Mouse (Mus musculus): ENCODE results near the gene Boc. TPM values are rescaled to one million over a fixed set of nuclear protein-coding genes. Genes with fewer than 3 reads are reported as not detected.

Boc gene
- 0.18 and 0.40 TPM in 2 replicates for total RNA-seq (2014; rRNA removed)
- polyA plus RNA-seq (2012; rRNA removed), result 0.16 and 0.20 TPM in 2 replicates

DNA sequence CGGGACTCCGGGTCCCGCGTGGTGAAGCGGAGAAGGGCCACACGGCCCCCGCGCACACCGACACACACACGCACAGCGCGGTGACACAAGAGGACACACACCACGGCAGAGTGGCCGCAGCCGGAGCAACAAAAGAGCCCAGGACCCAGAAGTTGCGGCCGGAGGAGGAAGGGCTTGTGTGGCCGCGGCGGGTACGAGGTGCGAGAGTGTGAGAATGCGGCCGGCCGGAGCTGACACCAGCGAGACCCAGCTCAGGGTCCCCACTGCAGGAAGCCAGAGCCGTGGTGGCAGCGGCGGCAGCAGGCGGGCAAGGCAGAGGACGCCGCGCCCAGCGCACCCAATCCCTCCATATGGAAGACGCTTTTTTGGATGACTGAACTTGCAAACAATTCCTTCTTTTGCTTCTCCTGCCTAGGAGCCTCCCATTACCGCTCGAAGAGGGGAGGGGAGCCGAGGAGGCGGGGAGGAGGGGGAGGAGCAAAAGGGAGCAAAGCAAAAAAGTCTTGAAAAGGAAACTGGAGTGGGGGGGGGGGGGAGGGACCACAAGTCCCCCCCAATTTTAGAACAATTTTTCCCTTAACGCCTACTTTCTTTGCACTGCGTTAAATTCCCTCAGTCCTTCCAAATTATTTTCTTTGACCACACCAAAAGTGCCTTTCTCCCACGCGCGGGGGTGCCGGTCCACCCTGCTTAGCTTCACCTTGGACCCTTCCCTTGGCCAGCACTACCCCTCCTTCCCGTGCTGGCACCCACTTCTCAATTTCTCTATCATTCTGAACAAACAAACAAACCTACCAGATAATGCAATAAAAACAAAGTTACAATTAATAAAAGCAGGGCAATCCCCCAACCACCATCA is at the start of gene Boc:
TSS of gene Boc (minus strand) at position 427 of the 859 bp plus-strand sequence.
- H3K4me3 ChIP-seq (ENCODE audit: insufficient read depth, low read depth, low read length), result peak within 1 kb of the TSS; percentile 63
- DNase-seq (ENCODE audit: extremely low read depth, low read depth, low spot score), result no peak
- no peaks in the 10 kb centered on the region for H3K36me3 ChIP-seq (ENCODE audit: control insufficient read depth, insufficient read depth, low read length)
- WGBS, result 2% methylated on average over 45 of the region's 46 CpGs
- H3K79me2 ChIP-seq (ENCODE audit: control insufficient read depth, insufficient read depth, low read length), result no peaks in the 10 kb centered on the region
- TF ChIP-seq POLR2A (IDR thresholded peaks at IDR 0.05; ENCODE audit: extremely low read depth, insufficient read depth, low read length) (no peak), CTCF (IDR thresholded peaks at IDR 0.05; ENCODE audit: low read depth, low read length) (no peak)
- H3K9ac ChIP-seq (ENCODE audit: low read depth, low read length), result peak within 1 kb of the TSS; percentile 40; the same call in 1 of the 2 replicates
- no peak within 1 kb of the TSS for H3K27ac ChIP-seq (replicated peaks; ENCODE audit: insufficient read depth, low read depth, low read length)
- H3K27me3 ChIP-seq (ENCODE audit: control insufficient read depth, insufficient read depth, low read length), result peaks cover 16% of the 10 kb centered on the region; the same call in 1 of the 2 replicates
- H3K4me1 ChIP-seq (ENCODE audit: control insufficient read depth, insufficient read depth, low read length), result no peaks in the 10 kb centered on the region; the same call in 1 of the 2 replicates

DNA sequence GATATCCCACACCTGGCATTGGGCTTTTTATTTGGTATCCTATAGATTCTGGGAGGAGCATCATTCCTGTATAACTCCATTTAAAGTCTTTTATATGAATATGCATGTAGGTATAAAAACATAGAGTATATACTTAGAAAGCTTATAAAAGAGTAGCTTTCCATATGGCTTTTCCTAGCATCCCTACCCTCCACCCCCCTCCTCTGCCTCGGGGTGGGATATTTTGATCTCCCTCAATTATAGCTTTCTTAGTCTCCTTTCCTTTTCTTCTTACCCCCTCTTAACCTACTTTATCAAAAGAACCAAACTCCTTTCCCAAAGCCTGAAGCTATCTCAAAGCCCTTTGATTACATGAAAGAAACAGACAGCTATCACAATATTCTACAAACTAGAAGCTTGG is 47.9 kb upstream of the Boc start:
- no peak for TF ChIP-seq POLR2A (IDR thresholded peaks at IDR 0.05; ENCODE audit: extremely low read depth, insufficient read depth, low read length)
- no peak for TF ChIP-seq CTCF (IDR thresholded peaks at IDR 0.05; ENCODE audit: low read depth, low read length)
- H3K4me3 ChIP-seq (ENCODE audit: insufficient read depth, low read depth, low read length), result no peak overlapping the region
- no peak overlapping the region for H3K9ac ChIP-seq (ENCODE audit: low read depth, low read length)
- H3K36me3 ChIP-seq (ENCODE audit: control insufficient read depth, insufficient read depth, low read length), result no peaks in the 10 kb centered on the region
- H3K4me1 ChIP-seq (ENCODE audit: control insufficient read depth, insufficient read depth, low read length), result no peaks in the 10 kb centered on the region
- WGBS, result 64% methylated on average over 1 of the region's 1 CpGs
- H3K27me3 ChIP-seq (ENCODE audit: control insufficient read depth, insufficient read depth, low read length), result no peaks in the 10 kb centered on the region; the same call in 1 of the 2 replicates
- H3K27ac ChIP-seq (replicated peaks; ENCODE audit: insufficient read depth, low read depth, low read length), result no peak overlapping the region
- DNase-seq (ENCODE audit: extremely low read depth, low read depth, low spot score), result no peak
- no peaks in the 10 kb centered on the region for H3K79me2 ChIP-seq (ENCODE audit: control insufficient read depth, insufficient read depth, low read length)

DNA sequence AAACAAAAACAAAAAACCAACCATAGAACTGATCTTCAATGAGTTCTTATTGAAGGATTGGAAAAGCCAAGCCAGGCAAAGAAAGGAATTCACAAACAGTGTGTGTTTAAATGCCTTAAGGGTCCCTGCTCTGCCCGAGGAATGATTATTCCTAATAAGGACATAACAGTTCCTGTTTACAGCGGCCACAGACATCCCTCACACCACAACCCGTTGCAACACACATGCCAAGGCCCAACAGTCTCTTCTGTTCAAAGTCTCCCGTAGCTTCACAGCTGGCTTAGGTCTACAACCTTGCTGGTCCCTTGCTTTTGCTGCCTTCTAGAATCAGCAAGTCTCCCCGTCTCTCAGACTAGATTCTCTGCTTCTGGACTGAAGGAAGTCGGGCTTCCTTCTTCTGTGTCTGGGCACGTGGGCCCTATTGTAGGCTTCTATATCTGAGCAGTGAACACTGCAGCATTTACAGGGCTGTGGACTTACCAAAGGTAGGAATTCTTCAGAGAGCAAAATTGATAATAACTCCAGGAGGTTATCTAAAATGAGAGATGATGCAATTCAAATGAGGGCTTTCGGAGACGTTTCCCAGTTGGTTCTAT is 45.4 kb upstream of the Boc start:
- Histone ChIP-seq H3K27me3 (ENCODE audit: control insufficient read depth, insufficient read depth, low read length) (no peaks in the 10 kb centered on the region), H3K79me2 (ENCODE audit: control insufficient read depth, insufficient read depth, low read length) (no peaks in the 10 kb centered on the region), H3K27ac (replicated peaks; ENCODE audit: insufficient read depth, low read depth, low read length) (no peak overlapping the region), H3K36me3 (ENCODE audit: control insufficient read depth, insufficient read depth, low read length) (no peaks in the 10 kb centered on the region), H3K4me3 (ENCODE audit: insufficient read depth, low read depth, low read length) (no peak overlapping the region), H3K9ac (ENCODE audit: low read depth, low read length) (no peak overlapping the region), H3K4me1 (ENCODE audit: control insufficient read depth, insufficient read depth, low read length) (no peaks in the 10 kb centered on the region)
- TF ChIP-seq POLR2A (IDR thresholded peaks at IDR 0.05; ENCODE audit: extremely low read depth, insufficient read depth, low read length) (no peak), CTCF (IDR thresholded peaks at IDR 0.05; ENCODE audit: low read depth, low read length) (no peak)
- no peak for DNase-seq (ENCODE audit: extremely low read depth, low read depth, low spot score)
- WGBS, result 62% methylated on average over 9 of the region's 9 CpGs

DNA sequence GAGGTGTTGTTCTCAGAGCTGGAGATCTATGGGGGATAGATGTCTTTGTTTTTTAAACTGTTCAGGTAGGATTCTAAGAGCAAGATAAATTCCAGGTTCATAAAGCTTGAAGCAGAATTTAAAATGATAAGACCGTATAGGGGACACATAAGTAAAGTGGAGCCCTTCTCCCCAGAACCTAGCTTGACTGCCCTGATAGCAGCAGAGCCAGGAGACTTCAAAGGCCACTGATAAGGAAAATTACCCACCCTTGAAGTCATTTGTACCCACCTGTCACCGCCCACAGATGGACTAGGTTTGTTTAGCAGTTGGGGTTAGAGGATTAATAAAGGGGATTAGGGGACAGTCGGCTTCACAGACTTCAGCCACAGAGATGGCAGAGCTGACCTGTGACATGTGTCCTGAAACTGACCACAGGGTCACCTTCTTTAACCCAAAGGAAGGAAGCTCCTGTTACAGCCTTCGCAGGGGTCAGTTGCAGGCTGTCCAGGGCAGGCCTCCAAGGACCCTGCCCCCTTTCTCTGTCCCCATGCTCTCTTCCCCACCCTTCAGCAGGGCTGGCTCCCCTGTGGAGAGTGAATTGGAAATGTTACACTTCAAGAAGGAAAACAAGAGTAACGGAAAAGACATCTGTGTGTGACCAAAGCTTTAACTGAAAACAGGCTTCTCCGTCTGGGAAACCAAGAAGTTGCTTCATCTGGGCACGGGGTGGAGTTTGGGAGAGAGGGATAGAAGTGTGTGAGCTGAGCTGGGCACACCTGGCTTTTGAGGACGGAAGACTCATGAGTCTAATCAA is 43.5 kb upstream of the Boc start:
- Histone ChIP-seq H3K79me2 (ENCODE audit: control insufficient read depth, insufficient read depth, low read length) (no peaks in the 10 kb centered on the region), H3K4me3 (ENCODE audit: insufficient read depth, low read depth, low read length) (no peak overlapping the region), H3K4me1 (ENCODE audit: control insufficient read depth, insufficient read depth, low read length) (no peaks in the 10 kb centered on the region), H3K36me3 (ENCODE audit: control insufficient read depth, insufficient read depth, low read length) (no peaks in the 10 kb centered on the region), H3K9ac (ENCODE audit: low read depth, low read length) (no peak overlapping the region), H3K27me3 (ENCODE audit: control insufficient read depth, insufficient read depth, low read length) (no peaks in the 10 kb centered on the region), H3K27ac (replicated peaks; ENCODE audit: insufficient read depth, low read depth, low read length) (no peak overlapping the region)
- 29% methylated on average over 8 of the region's 8 CpGs for whole genome bisulfite sequencing
- TF ChIP-seq CTCF (IDR thresholded peaks at IDR 0.05; ENCODE audit: low read depth, low read length), result no peak
- TF ChIP-seq POLR2A (IDR thresholded peaks at IDR 0.05; ENCODE audit: extremely low read depth, insufficient read depth, low read length), result no peak
- DNase-seq (ENCODE audit: extremely low read depth, low read depth, low spot score), result no peak

DNA sequence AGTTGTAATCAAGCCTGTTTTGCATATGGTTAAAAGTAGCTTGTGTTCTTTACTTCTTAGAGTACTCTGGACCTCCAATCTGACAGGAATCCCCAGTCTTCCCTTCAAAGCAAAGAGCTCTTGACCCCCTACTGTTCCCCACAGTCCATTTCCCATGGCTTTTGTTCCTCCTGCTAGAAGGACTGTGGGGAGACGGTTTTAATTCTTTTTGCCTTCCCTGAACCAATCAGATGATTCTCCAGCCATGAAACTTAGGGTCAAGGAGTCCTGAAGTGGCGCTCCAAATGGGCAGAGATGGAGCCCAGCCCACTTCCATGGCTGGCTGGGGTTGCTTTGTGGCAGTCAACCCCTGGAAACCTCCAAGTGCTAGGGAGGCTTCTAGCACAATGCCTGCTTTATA is 42.5 kb upstream of the Boc start:
- Histone ChIP-seq H3K36me3 (ENCODE audit: control insufficient read depth, insufficient read depth, low read length) (no peaks in the 10 kb centered on the region), H3K27ac (replicated peaks; ENCODE audit: insufficient read depth, low read depth, low read length) (no peak overlapping the region), H3K4me3 (ENCODE audit: insufficient read depth, low read depth, low read length) (no peak overlapping the region), H3K9ac (ENCODE audit: low read depth, low read length) (no peak overlapping the region), H3K4me1 (ENCODE audit: control insufficient read depth, insufficient read depth, low read length) (no peaks in the 10 kb centered on the region), H3K79me2 (ENCODE audit: control insufficient read depth, insufficient read depth, low read length) (no peaks in the 10 kb centered on the region), H3K27me3 (ENCODE audit: control insufficient read depth, insufficient read depth, low read length) (no peaks in the 10 kb centered on the region)
- no peak for TF ChIP-seq POLR2A (IDR thresholded peaks at IDR 0.05; ENCODE audit: extremely low read depth, insufficient read depth, low read length)
- no peak for TF ChIP-seq CTCF (IDR thresholded peaks at IDR 0.05; ENCODE audit: low read depth, low read length)
- 46% methylated on average over 2 of the region's 2 CpGs for WGBS
- no peak for DNase-seq (ENCODE audit: extremely low read depth, low read depth, low spot score)
